Comparison of ENCODE assay signal across 9 mouse cellular contexts in the genomic region with DNA sequence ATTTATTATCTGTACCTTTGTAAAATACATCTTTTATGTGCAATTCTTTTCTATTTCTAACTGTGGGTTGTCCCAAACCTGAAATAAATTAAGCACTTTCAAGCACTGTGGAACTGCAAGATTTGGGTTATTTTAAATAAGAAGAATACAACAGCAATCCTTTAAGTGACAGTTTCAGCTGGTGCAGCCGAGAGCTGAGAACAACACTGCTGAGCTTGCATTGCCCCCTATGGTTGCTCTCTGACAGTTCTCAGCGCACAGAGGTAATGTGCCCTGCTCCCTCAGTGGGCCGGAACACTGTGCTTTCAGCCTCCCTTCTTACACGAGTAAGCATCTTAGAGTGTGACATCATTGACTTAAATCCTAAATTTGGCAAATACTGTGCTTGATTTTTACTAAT.
DNase-seq lines count a peak whose midpoint lies in the region; ATAC-seq and TF ChIP-seq lines count a peak whose summit lies in the region.
"Had no signal": no experiment of that assay in that cellular context is flagged by ENCODE, and none has a peak within 500 bp of the region (broad histone marks: within the 10 kb centered on the region; RNA-seq: fewer than 3 reads in every experiment).

No protein-coding gene starts in this region.

- H3K4me1 ChIP-seq in midbrain, embryonic 15.5 days: no peaks in the 10 kb centered on the region
- no peaks in the 10 kb centered on the region for H3K4me1 ChIP-seq in lung, postnatal 0 days (ENCODE audit: insufficient read depth, low read depth, low read length)
- H3K4me1 ChIP-seq: limb, embryonic 15.5 days had no signal

- H3K27ac ChIP-seq in midbrain, embryonic 15.5 days: no peak overlapping the region
- no peak overlapping the region for H3K27ac ChIP-seq in lung, postnatal 0 days (ENCODE audit: low read length)
- H3K27ac ChIP-seq: limb, embryonic 15.5 days had no signal

- H3K9ac ChIP-seq in midbrain, embryonic 15.5 days: no peak overlapping the region
- H3K9ac ChIP-seq in lung, postnatal 0 days (replicated peaks; ENCODE audit: low read depth): no peak overlapping the region
- H3K9ac ChIP-seq: limb, embryonic 15.5 days had no signal

- no peak overlapping the region for H3K4me3 ChIP-seq in midbrain, embryonic 15.5 days
- H3K4me3 ChIP-seq in lung, postnatal 0 days (ENCODE audit: low read depth, low read length): no peak overlapping the region
- H3K4me3 ChIP-seq: limb, embryonic 15.5 days had no signal

- ATAC-seq in midbrain, embryonic 15.5 days (replicated peaks): peak; percentile 97
- no peak for ATAC-seq in lung, postnatal 0 days

- no peaks in the 10 kb centered on the region for H3K9me3 ChIP-seq in midbrain, embryonic 15.5 days
- H3K9me3 ChIP-seq in lung, postnatal 0 days (ENCODE audit: low read length): no peaks in the 10 kb centered on the region
- H3K9me3 ChIP-seq: limb, embryonic 15.5 days had no signal

- WGBS in midbrain, embryonic 15.5 days: 9% methylated on average over 4 of the region's 4 CpGs
- 28% methylated on average over 4 of the region's 4 CpGs for WGBS in lung, postnatal 0 days

- H3K27me3 ChIP-seq in midbrain, embryonic 15.5 days (replicated peaks): no peaks in the 10 kb centered on the region
- H3K27me3 ChIP-seq in lung, postnatal 0 days (replicated peaks; ENCODE audit: insufficient read depth, low read length): no peaks in the 10 kb centered on the region
- H3K27me3 ChIP-seq: limb, embryonic 15.5 days had no signal

- peak; percentile 43 to 57 for DNase-seq in cerebellum, postnatal 10 days
- DNase-seq in cerebellum, postnatal 36 days: no peak
- DNase-seq in brain, adult 2 months (ENCODE audit: low read depth, low spot score): peak; percentile 56
- peak; percentile 6 to 15 for DNase-seq in frontal cortex, postnatal 36 days (ENCODE audit: low spot score in 2 of 2)
- no peak for DNase-seq in spleen, adult 18-20 months
- no peak for DNase-seq in T-cell, adult 2 months (ENCODE audit: low spot score)
- no peak for DNase-seq in lung, postnatal 0 days (ENCODE audit: low spot score)

- H3K4me2 ChIP-seq in midbrain, embryonic 15.5 days: no peak overlapping the region
- no peak overlapping the region for H3K4me2 ChIP-seq in lung, postnatal 0 days (replicated peaks; ENCODE audit: low read depth, low read length)
- H3K4me2 ChIP-seq: limb, embryonic 15.5 days had no signal

- TF ChIP-seq EP300 in lung, postnatal 0 days (IDR thresholded peaks at IDR 0.05): no peak

- TF ChIP-seq CTCF in lung, postnatal 0 days (IDR thresholded peaks at IDR 0.05): no peak

- H3K36me3 ChIP-seq in midbrain, embryonic 15.5 days (replicated peaks): no peaks in the 10 kb centered on the region
- H3K36me3 ChIP-seq in lung, postnatal 0 days (ENCODE audit: insufficient read depth, low read length): no peaks in the 10 kb centered on the region
- H3K36me3 ChIP-seq: limb, embryonic 15.5 days had no signal

Comparison
In these comparisons a context has a peak if more than half of its experiments do, and no peak if none do; other contexts are left out.
1. DNase-seq: peak in cerebellum, postnatal 10 days (2 of 2), brain, adult 2 months (single experiment) and frontal cortex, postnatal 36 days (2 of 2); none in cerebellum, postnatal 36 days (0 of 2), spleen, adult 18-20 months (0 of 2), T-cell, adult 2 months (single experiment) and lung, postnatal 0 days (single experiment).